Mouse (Mus musculus) MEL (cell line): ENCODE data around the gene Socs5. TPM values are rescaled to one million over a fixed set of nuclear protein-coding genes. Genes with fewer than 3 reads are reported as not detected.

Experiments
- DNase-seq: peaks from one replicate; pipeline ENCODE4 v3.0.0; 2011; ENCODE audit warnings: low read depth, low spot score
- H3K27ac ChIP-seq: 2 replicates; pipeline ENCODE4 v1.5.1; 2012; ENCODE audit warnings: low read depth, mild to moderate bottlenecking, control low read depth, low read length, moderate library complexity; ENCODE audit not compliant: control insufficient read depth
- H3K27me3 ChIP-seq, 2 experiments: fragments of 150-350 bp in 1 of 2; sonication (generic) in 1 of 2; 2 replicates each; pipeline ENCODE4 v1.6.1; 2012; ENCODE audit warnings: low read length in 2 of 2, mild to moderate bottlenecking in 2 of 2, improper control_type of control experiment in 1 of 2, moderate library complexity in 1 of 2; ENCODE audit not compliant: insufficient read depth in 2 of 2, control insufficient read depth in 1 of 2
- H3K36me3 ChIP-seq, 2 experiments: 2 replicates each; pipeline ENCODE4 v1.6.1; 2012 to 2014; ENCODE audit warnings: low read length in 2 of 2, improper control_type of control experiment in 1 of 2, inconsistent platforms in 1 of 2, mild to moderate bottlenecking in 1 of 2; ENCODE audit not compliant: insufficient read depth in 2 of 2, control insufficient read depth in 1 of 2
- H3K4me1 ChIP-seq, 2 experiments: fragments of 150-350 bp in 1 of 2; sonication (generic) in 1 of 2; 2 replicates each; pipeline ENCODE4 v1.6.1; 2012; ENCODE audit warnings: low read length in 2 of 2, improper control_type of control experiment in 1 of 2, mild to moderate bottlenecking in 1 of 2; ENCODE audit not compliant: insufficient read depth in 2 of 2, control insufficient read depth in 1 of 2
- H3K4me3 ChIP-seq, 2 experiments: fragments of 150-350 bp in 1 of 2; sonication (generic) in 1 of 2; 2 replicates each; pipeline ENCODE4 v1.5.1; 2012; ENCODE audit warnings: low read depth in 2 of 2, low read length in 2 of 2, mild to moderate bottlenecking in 2 of 2, moderate library complexity in 2 of 2, control low read depth in 1 of 2, improper control_type of control experiment in 1 of 2; ENCODE audit not compliant: control insufficient read depth in 1 of 2, insufficient read depth in 1 of 2
- H3K79me2 ChIP-seq: 2 replicates; pipeline ENCODE4 v1.6.1; 2012; ENCODE audit warnings: mild to moderate bottlenecking, low read length, moderate library complexity; ENCODE audit not compliant: control insufficient read depth, poor library complexity, insufficient read depth
- H3K9ac ChIP-seq: 2 replicates; pipeline ENCODE4 v1.6.1; 2012; ENCODE audit warnings: low read depth, mild to moderate bottlenecking, control low read depth, low read length, moderate library complexity; ENCODE audit not compliant: control insufficient read depth, poor library complexity, severe bottlenecking
- H3K9me3 ChIP-seq: fragments of 150-350 bp; sonication (generic); replicated peaks from 2 replicates; pipeline ENCODE4 v1.6.1; 2012; ENCODE audit warnings: mild to moderate bottlenecking, low read length, improper control_type of control experiment, moderate library complexity; ENCODE audit not compliant: insufficient read depth
- BHLHE40 ChIP-seq: IDR thresholded peaks from 2 replicates; pipeline ENCODE4 v1.6.1; 2012; ENCODE audit warnings: low read depth, mild to moderate bottlenecking, inconsistent platforms, low read length, improper control_type of control experiment, borderline replicate concordance
- CHD1 ChIP-seq: IDR thresholded peaks from 2 replicates; pipeline ENCODE4 v1.6.1; 2012; ENCODE audit warnings: low read depth, mild to moderate bottlenecking, inconsistent platforms, low read length, improper control_type of control experiment
- CTCF ChIP-seq, 3 experiments: IDR thresholded peaks in 2 of 3; conservative IDR thresholded peaks in 1 of 3; 2 replicates each; pipeline ENCODE4 v1.5.1; 2011 to 2012; ENCODE audit warnings: low read length in 3 of 3, low read depth in 2 of 3, mild to moderate bottlenecking in 2 of 3, improper control_type of control experiment in 1 of 3, inconsistent platforms in 1 of 3, mixed read lengths in 1 of 3, moderate library complexity in 1 of 3; ENCODE audit not compliant: control insufficient read depth in 1 of 3, insufficient read depth in 1 of 3, poor library complexity in 1 of 3, severe bottlenecking in 1 of 3
- ELF1 ChIP-seq: IDR thresholded peaks from 2 replicates; pipeline ENCODE4 v1.6.1; 2014; ENCODE audit warnings: low read depth, mild to moderate bottlenecking, inconsistent platforms, low read length, improper control_type of control experiment, moderate library complexity
- ETS1 ChIP-seq: IDR thresholded peaks from 2 replicates; pipeline ENCODE4 v1.6.1; 2012; ENCODE audit warnings: low read depth, mild to moderate bottlenecking, inconsistent platforms, low read length, improper control_type of control experiment, moderate library complexity
- GATA1 ChIP-seq: IDR thresholded peaks from 2 replicates; pipeline ENCODE4 v1.6.1; 2011; ENCODE audit warnings: low read depth, low read length, improper control_type of control experiment
- JUND ChIP-seq: IDR thresholded peaks from 2 replicates; pipeline ENCODE4 v1.6.1; 2011; ENCODE audit warnings: low read depth, mild to moderate bottlenecking, improper control_type of control experiment, low read length
- MAZ ChIP-seq: IDR thresholded peaks from 2 replicates; pipeline ENCODE4 v1.6.1; 2012; ENCODE audit warnings: low read depth, mild to moderate bottlenecking, inconsistent platforms, low read length, improper control_type of control experiment
- MYB ChIP-seq: IDR thresholded peaks from 2 replicates; pipeline ENCODE4 v1.6.1; 2011; ENCODE audit warnings: mild to moderate bottlenecking, low read depth, low read length, improper control_type of control experiment
- MYC ChIP-seq: IDR thresholded peaks from 2 replicates; pipeline ENCODE4 v1.6.1; 2011; ENCODE audit warnings: low read depth, mild to moderate bottlenecking, low read length, improper control_type of control experiment, moderate library complexity
- NELFE ChIP-seq: IDR thresholded peaks from 2 replicates; pipeline ENCODE4 v1.6.1; 2011; ENCODE audit warnings: low read depth, low read length, improper control_type of control experiment
- POLR2A ChIP-seq, 2 experiments: IDR thresholded peaks; 2 replicates each; pipeline ENCODE4 v1.6.1; 2011 to 2012; ENCODE audit warnings: low read length in 2 of 2, mild to moderate bottlenecking in 2 of 2, control low read depth in 1 of 2, improper control_type of control experiment in 1 of 2, low read depth in 1 of 2, moderate library complexity in 1 of 2; ENCODE audit not compliant: control insufficient read depth in 1 of 2, insufficient read depth in 1 of 2, poor library complexity in 1 of 2
- POLR2AphosphoS2 ChIP-seq: IDR thresholded peaks from 2 replicates; pipeline ENCODE4 v1.6.1; 2011; ENCODE audit warnings: low read length, improper control_type of control experiment
- RAD21 ChIP-seq: IDR thresholded peaks from 2 replicates; pipeline ENCODE4 v1.6.1; 2011; ENCODE audit warnings: mild to moderate bottlenecking, low read depth, low read length, improper control_type of control experiment
- UBTF ChIP-seq: IDR thresholded peaks from 2 replicates; pipeline ENCODE4 v1.6.1; 2012; ENCODE audit warnings: low read depth, mild to moderate bottlenecking, inconsistent platforms, low read length, improper control_type of control experiment, moderate library complexity, borderline replicate concordance; ENCODE audit not compliant: insufficient read depth
- USF1 ChIP-seq: IDR thresholded peaks from 2 replicates; pipeline ENCODE4 v1.6.1; 2014; ENCODE audit warnings: low read depth, mild to moderate bottlenecking, inconsistent platforms, low read length, improper control_type of control experiment, moderate library complexity
- USF2 ChIP-seq, 2 experiments: IDR thresholded peaks; 2 replicates each; pipeline ENCODE4 v1.6.1; 2011 to 2012; ENCODE audit warnings: improper control_type of control experiment in 2 of 2, low read length in 2 of 2, borderline replicate concordance in 1 of 2, inconsistent platforms in 1 of 2, low read depth in 1 of 2, mild to moderate bottlenecking in 1 of 2; ENCODE audit not compliant: insufficient read depth in 1 of 2
- ZKSCAN1 ChIP-seq: IDR thresholded peaks from 2 replicates; pipeline ENCODE4 v1.6.1; 2012; ENCODE audit warnings: low read depth, mild to moderate bottlenecking, inconsistent platforms, low read length, improper control_type of control experiment, moderate library complexity
- ZNF384 ChIP-seq: IDR thresholded peaks from 2 replicates; pipeline ENCODE4 v1.6.1; 2012; ENCODE audit warnings: low read depth, mild to moderate bottlenecking, inconsistent platforms, low read length, improper control_type of control experiment
- polyA plus RNA-seq, 2 experiments: library from polyadenylated mRNA; stranded (reverse) in 1 of 2; unstranded in 1 of 2; fragments of >175 nt in 1 of 2; fragments of >200 nt in 1 of 2; gene quantifications; 2 replicates each; pipeline versions ENCODE4 v1.2.1 to v1.2.4; 2012; ENCODE audit warnings: low replicate concordance in 2 of 2, low read depth in 1 of 2; ENCODE audit not compliant: insufficient read length in 2 of 2, insufficient read depth in 1 of 2, missing spikeins in 1 of 2
- total RNA-seq: library from RNA; depleted of rRNA; stranded (reverse); fragments of 300-350 nt; gene quantifications from 2 replicates; pipeline ENCODE4 v1.2.3, GENCODE M21; 2012

The Socs5 gene
- total and polyA plus RNA-seq, 3 experiments: 6.4 to 9.7 TPM; not detected in 1

GRCm38 (mm10) chr17:87132258-87132657 lies 24.8 kb downstream of the Socs5 start:
- Histone ChIP-seq H3K36me3 (no peaks in the 10 kb centered on the region), H3K27ac (no peak overlapping the region), H3K9me3 (no peaks in the 10 kb centered on the region), H3K27me3 (no peaks in the 10 kb centered on the region)
- no peak for TF ChIP-seq RAD21
- TF ChIP-seq, all 39 proteins: peak for 0
- Histone ChIP-seq H3K4me3 (no peak overlapping the region), H3K4me1 (no peaks in the 10 kb centered on the region), H3K9ac (no peak overlapping the region), H3K79me2 (no peaks in the 10 kb centered on the region)
- no peak for DNase-seq

- H3K4me3 ChIP-seq: no peak overlapping the region
- no peaks in the 10 kb centered on the region for H3K36me3 ChIP-seq
- no peak overlapping the region for H3K27ac ChIP-seq
- no peak overlapping the region for H3K9ac ChIP-seq
- no peaks in the 10 kb centered on the region for H3K4me1 ChIP-seq
- TF ChIP-seq ZKSCAN1 (no peak), USF2 (IDR thresholded peaks at IDR 0.05; ENCODE audit: borderline replicate concordance in 1 of 2, insufficient read depth in 1 of 2, low read depth in 1 of 2, low read length in 2 of 2) (no peak), MYB (no peak), ETS1 (no peak), RAD21 (no peak), JUND (no peak), NELFE (no peak), MYC (no peak), MAZ (no peak), CHD1 (no peak), CTCF (IDR thresholded peaks at IDR 0.05 in 2 of 3, conservative IDR thresholded peaks at IDR 0.05 in 1 of 3; ENCODE audit: control insufficient read depth in 1 of 3, insufficient read depth in 1 of 3, low read depth in 2 of 3, low read length in 3 of 3, poor library complexity in 1 of 3, severe bottlenecking in 1 of 3) (no peak), GATA1 (no peak), UBTF (no peak), ZNF384 (no peak), ELF1 (no peak), USF1 (no peak), POLR2AphosphoS2 (no peak), BHLHE40 (no peak), POLR2A (IDR thresholded peaks at IDR 0.05; ENCODE audit: control insufficient read depth in 1 of 2, insufficient read depth in 1 of 2, low read depth in 1 of 2, low read length in 2 of 2, poor library complexity in 1 of 2) (no peak)
- no peak for DNase-seq
- no peaks in the 10 kb centered on the region for H3K9me3 ChIP-seq
- no peaks in the 10 kb centered on the region for H3K27me3 ChIP-seq
- no peaks in the 10 kb centered on the region for H3K79me2 ChIP-seq
These were observed 26.3 kb downstream of the Socs5 start for GRCm38 (mm10) chr17:87133823-87134222.
